Mouse (Mus musculus) C2C12 (cell line): ENCODE results near the gene Kdm5b.

Source experiments
- CEBPB ChIP-seq: IDR thresholded peaks from one replicate; pipeline ENCODE4 v1.6.1; 2011; ENCODE audit warnings: low read depth, mild to moderate bottlenecking, control low read depth, moderate library complexity
- CTCF ChIP-seq: IDR thresholded peaks from one replicate; pipeline ENCODE4 v1.5.1; 2011; ENCODE audit not compliant: control insufficient read depth, insufficient read depth, insufficient read length
- FOSL1 ChIP-seq: IDR thresholded peaks from one replicate; pipeline ENCODE4 v1.8.0; 2011; ENCODE audit warnings: mild to moderate bottlenecking, low read length; ENCODE audit not compliant: poor library complexity, insufficient read depth, severe bottlenecking

- TF ChIP-seq CTCF (no peak), CEBPB (no peak), FOSL1 (no peak)
Measured at GRCm38 (mm10) chr1:134535054-134535453, 24.9 kb upstream of the Kdm5b start.
